Mouse (Mus musculus) left cerebral cortex, postnatal 36 days (tissue): ENCODE measurements at regions not wholly inside any gene's neighbourhood (a gene's known extent, or its start where the extent isn't known, plus 50 kb on each side); places are given as distances from the start of the nearest gene placed in this dataset.

Source experiments
- DNase-seq, 2 experiments: peaks; one replicate each; pipeline ENCODE4 v3.0.0; 2021 to 2022; ENCODE audit warnings: low spot score in 2 of 2, mixed read lengths in 1 of 2
- intact Hi-C: fragments of 180-260 bp; cut with DNase I; formaldehyde crosslinking; loops from one replicate; pipeline ENCODE4 v1.15.1; 2025

DNA sequence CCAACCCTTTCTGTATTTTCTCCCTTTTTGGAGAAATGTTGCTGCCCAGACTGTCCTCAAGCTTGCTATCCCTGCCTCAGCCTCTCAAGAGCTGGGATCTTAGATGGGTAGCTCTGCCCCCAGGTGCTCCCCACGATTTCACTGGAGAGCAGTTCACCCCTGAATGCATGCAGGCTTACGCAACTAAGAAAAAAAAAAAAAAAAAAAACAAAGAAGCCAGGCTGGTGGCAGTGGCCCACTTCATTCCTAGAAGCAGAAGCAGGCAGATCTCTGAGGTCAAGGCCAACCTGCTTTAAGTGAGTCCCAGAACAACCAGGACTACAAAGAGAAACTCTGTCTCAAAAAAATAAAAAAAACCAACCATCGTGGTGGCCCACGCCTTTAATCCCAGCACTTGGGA, 51.2 kb upstream of the Fbxo11 start:
- intact Hi-C loops, result no loop called here
- DNase-seq, result no peak

DNA sequence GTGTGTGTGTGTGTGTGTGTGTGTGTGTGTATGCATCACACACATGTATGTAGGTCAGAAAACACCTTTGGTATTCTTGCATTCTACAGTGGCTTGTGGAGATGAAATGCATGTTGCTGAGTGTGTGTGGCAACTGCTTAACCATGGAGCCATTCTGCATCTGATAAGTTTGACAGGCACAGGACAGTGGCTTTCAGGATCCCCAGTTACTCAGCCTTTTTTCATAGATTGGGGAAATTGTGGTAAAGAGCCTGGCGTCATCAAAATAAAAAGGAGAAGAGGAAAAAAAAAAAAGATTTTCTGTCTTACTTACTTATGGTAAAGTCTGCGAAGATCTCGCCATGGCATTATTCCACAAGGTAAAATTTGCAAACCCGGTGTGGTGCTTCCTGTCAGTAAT, 53.6 kb upstream of the Fbxo11 start:
- intact Hi-C loops, result no loop called here
- DNase-seq, result no peak

DNA sequence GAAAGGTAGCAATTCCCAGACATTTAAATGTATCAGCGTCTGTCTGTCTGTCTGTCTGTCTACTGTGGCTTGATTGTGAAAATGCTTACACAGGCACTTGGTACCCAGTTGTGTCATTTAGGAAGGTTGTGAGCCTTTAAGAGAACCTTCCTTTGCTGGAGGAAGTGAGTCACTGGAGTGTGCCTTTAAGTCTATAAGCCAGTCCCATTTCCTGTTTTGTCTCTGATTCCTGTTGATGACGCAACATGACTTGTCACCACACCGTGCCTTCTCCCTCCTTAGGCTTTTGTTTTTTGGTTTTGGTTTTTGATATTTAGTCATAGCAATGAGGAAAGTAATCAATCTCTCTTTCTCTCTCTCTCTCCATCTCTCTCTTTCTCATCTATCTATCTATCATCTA, 58.6 kb upstream of the Fbxo11 start:
- intact Hi-C loops, result no loop called here
- DNase-seq, result no peak

DNA sequence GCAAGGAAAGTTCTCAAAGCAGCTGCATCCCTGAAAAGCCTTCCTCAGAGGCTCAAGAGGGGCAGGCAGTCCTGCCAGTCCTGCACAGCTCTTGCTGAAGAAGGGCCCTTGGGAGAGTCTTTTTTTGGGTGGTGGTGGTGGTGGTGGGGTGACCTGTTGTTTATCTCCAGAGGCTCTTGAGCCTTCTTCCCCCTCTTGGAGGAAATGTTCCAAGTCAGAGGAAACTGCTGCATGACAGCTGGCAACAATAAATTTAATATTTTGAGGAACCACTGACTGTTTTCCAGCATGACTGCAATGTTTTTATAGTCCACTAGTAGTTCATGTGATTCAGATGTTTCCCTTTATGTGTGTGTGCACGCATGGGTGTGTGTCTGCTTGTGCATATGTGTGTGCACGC, 62.0 kb upstream of the Fbxo11 start:
- intact Hi-C loops, result no loop called here

DNA sequence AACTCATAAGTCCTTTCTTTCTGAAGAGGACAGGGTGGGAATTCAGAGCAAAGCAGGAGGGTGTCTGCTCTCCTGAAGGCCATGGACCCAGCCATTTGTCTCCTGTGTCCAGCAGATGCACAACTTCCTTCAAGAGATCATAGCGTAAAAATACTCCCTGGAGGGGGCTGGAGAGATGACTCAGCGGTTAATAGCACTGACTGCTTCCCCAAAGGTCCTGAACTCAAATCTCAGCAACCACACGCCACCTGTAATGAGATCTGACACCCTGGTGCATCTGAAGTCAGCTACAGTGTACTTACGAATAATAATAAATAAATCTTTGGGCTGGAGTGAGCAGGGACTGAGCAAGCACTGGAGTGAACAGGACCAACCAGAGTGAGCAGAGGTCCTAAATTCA, 66.2 kb upstream of the Fbxo11 start:
- no peak for DNase-seq

More for the DNA sequence above, 62.0 kb upstream of the Fbxo11 start:
- DNase-seq, result no peak

DNA sequence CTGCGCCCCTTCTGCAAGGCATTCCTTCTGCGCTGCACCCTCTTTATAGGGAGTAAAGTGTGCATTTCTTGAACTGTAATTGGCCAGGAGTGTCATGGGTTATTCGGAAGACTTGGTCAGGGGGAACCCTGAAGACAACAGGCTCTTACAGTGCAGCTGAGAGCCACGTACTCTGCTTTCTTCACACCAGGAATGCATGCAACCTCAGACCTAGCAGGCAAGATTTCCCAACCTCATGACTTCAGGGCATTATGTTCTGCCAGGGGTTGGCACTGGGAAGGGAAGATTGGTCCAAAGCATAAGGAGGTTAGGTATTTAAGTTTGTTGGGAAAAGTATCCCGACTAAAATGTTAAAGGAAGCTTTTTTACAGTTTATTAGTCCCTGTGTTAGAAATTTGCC, 66.9 kb upstream of the Fbxo11 start:
- intact Hi-C loops, result no loop called here
- DNase-seq, result no peak

More for the DNA sequence above, 66.2 kb upstream of the Fbxo11 start:
- intact Hi-C loops, result no loop called here

DNA sequence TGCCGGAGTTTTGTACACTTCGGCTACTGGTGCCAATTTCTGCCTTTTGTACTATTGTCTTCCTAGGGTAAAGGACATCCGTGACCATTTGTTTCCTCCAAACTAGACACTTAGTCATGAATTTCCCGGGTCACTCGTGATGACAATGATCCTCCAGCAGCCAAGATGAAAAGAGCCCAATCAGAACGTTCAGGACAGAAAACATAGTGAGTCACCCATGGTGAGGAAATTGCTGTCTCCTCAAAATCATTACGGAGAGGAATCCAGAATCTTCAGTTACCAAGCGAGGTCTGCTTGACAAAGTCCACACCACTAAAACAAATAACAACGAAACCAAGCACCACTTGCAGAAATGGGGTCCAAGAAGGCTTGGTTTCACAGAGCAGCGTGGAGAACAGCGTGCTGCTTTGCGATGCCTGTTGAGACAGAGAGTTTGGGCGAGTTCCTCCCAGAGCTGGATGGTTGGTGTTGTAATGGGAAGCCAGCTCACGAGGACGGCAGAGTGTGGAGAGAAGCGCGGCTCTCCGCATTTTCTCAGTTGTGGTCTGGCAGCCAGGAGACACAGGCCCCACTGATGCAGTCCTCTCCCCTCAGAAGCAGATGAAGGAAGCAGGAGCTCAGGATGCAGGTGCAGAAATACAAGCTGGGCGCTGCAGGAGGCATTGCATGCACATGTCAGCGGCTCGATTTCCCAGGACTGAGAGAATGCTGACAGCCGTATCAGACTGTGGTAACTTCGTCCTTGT, 67.7 kb upstream of the Fbxo11 start:
- no peak for DNase-seq
- intact Hi-C loops, result no loop called here

DNA sequence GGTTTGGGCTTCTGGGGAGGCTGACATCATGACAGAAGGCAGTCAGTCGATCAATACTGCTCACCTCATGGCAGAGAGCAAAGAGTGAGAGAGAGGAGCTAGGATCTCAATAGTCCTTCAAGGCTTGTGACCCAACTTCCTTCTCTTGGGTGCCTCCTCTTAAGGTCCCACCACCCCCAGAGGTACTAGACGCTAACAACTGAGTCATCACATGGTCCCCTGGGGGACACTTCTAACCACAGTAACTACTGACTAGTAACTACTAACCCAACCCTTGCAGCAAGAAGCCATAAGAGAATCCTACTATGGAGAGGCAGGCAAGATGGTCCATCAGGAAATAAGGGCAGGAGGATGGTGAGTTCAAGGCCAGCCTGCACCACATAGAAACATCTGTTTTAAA, 69.5 kb upstream of the Fbxo11 start:
- intact Hi-C loops, result no loop called here
- no peak for DNase-seq

DNA sequence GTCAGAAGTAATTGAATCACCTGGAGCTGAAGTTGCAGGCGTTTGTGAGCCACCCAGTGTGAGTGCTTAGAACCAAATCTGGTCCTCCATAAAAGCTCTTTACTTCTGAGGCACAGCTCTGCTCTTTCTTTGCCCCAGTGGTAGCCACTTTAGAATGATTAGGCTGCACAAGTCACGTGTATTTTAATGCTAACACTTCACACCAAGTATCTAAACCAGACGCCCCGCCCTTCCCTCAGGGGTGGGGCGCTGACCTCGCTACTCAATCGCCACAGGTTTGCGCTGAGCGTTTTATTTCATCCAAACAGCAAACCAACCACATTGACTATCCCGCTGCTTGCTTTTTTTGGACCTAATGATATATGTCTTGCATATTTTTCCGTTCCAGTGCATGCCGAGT, 76.4 kb upstream of the Fbxo11 start:
- no peak for DNase-seq
- intact Hi-C loops, result no loop called here

DNA sequence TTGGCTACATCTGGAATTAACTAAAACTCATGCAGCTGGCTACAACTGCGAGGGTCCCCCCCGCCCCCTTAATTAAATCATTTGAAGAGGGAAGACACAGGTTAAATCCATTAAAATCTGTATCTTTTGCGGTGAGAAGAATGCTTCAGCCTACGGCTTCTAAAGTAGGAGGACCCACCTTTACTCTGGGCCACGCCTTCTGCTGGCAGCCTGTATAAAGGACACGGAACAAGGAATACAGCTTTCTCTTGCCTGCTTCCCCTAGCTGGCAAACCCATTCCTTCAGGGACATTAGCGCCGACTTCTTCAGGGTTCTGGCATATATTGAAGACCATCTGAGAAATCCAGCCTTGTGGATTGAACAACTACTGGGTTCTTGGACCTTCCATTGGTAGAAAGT, 76.9 kb upstream of the Fbxo11 start:
- DNase-seq, result no peak

DNA sequence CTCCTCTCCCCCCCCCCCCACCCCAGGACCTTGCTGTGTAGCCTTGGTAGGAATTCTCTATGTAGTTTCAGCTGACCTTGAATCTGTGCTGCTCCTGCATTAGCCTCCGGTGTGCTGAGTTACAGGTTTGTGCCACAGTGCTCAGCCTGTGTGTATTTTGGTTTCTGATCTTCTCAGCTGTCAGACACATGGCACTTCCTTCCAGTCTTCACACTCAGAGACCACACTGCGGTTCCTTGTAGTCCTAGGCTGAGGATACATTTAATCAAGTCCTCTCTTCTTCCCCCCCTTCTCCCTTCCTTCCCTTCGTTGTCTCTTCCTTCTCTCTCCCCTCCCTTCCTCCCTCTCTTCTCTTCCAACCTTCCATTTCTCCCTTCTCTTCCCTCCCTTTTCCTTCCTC, 77.7 kb upstream of the Fbxo11 start:
- intact Hi-C loops, result no loop called here
- DNase-seq, result no peak

More for the DNA sequence above, 76.9 kb upstream of the Fbxo11 start:
- intact Hi-C loops, result no loop called here

DNA sequence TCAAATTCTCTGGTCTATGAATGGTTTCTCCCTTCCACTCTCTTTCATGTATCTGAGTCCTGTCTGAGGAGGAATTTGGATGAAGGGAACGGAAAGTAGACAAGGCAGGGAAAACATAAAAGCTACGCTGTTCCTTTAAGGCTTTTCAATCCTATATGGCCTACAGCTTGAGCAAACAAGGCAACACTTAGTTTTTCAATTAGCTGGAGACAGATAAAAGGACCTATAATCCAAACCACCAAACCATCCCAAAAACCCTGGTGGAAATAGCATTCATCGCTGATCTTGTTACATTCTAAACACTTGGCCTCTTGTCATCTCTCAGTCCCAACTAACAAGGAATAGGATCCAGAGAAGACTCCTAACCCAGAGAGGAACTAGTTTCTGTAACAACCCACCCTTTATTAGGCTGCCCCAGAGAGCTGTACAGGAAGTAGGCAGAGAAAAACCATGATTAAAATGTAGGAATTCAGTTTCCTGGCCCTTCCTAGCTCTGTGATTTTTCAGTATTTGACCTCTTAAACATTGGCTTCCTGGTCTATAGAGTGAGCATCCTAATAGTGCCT, 78.4 kb upstream of the Fbxo11 start:
- no peak for DNase-seq
- intact Hi-C loops, result no loop called here

DNA sequence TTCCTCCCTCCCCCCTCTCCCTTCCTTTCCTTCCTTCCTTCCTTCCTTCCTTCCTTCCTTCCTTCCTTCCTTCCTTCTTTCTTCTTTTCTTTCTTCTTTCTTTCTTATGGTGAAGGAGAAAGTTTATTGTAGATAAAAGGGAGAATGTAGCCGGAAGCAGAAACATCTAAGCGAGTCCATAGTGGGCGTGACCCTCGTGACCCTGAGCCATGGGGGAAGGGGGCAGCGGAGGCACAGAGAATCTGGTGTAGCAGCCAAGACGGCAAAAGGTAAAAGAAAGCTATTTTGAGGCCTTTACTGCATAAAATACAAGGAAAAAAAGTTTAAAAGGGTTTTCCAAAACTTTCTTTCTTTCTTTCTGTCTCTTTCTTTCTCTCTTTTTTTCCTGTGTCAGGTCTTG, 93.5 kb upstream of the Fbxo11 start:
- no peak for DNase-seq
- intact Hi-C loops, result no loop called here

DNA sequence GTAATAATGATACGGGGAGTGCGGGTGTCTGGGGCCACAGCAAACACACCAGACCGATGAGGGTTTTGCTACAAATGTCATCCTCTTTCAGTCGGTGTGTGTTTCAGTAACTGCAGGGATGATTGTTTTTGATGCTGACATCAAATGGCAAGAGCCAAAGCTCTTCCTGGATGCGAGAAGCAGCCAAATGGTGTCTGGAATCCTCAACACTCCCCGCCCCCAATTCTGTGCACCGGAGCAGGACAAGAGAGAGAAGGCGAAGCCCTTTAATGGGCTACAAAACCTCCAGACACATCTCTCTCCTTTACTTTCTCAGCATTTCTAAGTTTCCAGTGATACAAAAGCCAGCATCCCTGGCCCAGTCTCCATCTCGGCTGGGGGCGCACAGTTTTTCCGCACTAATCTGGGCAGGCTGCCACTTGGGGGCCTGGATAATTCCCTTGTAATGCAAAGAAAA, 94.1 kb upstream of the Fbxo11 start:
- intact Hi-C loops, result no loop called here
- DNase-seq, result no peak

DNA sequence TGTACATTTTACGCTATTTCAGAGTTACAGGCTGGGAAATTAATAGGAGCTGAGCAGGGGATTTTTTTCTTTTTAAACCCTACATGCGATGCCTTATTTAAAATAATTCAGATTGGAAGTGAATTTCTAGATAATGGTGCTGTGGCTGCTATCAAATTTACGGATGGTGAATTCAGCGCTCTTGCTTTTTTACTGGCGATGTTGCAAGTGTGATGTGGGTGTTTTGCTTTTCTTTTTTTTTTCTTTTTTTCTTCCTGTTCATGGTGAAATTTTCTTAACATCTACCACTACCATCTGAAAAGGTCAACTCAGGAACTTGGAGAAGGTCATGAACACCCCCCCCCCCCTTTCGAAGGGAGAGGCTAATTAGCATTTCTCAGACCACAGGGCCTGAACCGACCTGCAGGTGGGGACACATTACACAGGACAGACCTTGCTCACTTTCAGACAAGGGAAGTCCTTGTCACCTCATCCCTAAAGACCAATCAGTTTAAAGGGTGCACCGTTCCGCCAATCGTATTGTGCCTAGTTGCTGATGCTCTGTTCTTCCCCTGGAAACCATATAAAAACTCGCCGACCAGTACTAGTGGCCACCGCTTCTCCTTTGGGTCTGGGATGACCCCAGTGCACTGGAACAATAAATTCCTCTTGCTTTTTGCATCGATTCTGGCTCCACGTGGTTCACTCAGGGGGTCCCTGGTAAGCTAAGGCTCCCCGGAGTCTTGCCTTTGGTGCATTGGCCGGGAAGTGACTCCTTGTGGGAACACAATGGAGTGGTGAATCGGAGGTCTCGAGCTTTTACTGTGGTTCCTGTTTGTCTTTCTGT, 95.0 kb upstream of the Fbxo11 start:
- DNase-seq, result no peak
- intact Hi-C loops, result no loop called here

DNA sequence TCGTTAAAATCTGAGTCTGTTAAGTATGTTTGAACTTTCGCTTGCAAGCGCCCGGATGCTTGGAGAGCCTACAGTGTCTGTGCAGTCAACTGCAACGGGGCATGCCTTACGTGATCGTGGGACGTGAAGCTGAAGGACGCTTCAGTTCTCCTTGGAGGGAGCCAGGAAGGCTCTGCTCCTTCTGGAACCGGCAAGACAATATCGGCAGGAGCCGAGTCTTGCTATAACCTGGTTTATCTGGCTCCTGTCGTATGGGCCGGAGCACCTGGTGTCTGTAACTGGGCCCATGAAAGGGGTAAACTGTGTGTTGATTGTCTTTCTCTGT, 95.5 kb upstream of the Fbxo11 start:
- DNase-seq, result no peak
- intact Hi-C loops, result no loop called here

DNA sequence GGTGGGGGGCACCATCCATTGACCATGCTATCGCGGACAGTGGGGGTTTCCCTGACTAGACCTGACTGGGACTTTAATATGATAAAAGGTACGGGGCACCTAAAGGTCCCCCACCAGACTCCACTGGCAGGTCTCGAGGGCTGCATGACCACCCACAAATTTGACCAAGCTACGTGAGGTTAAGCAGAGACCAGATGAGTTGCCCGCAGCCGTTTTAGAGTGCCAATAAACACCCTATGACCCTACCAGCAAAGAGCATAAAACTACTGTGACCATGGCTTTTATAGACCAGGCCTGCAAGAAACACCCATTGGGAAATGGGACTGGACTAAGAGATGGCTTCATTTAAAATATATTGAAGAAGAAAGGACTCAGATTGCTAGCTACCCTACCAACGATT, 96.7 kb upstream of the Fbxo11 start:
- intact Hi-C loops, result no loop called here
- no peak for DNase-seq

DNA sequence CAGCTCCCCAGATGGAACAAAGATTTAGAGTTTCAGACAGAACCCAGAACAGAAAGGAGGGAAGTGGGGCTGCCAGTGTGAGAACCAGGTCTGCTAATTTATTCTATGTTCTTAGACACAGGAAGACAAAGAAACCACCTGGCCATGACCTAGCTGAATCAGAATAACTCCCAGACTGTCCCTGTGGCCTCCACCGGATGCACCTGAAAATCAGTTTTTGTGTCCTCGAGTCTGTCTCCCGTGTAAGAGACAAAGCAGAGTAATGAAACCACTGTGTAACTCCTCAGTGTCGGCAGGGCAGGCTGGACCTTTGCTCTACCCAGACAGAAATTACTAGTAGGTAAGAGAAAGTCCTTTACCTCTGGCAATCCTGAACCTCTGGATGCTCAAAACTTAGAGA, 99.7 kb upstream of the Fbxo11 start:
- no peak for DNase-seq
- intact Hi-C loops, result no loop called here

DNA sequence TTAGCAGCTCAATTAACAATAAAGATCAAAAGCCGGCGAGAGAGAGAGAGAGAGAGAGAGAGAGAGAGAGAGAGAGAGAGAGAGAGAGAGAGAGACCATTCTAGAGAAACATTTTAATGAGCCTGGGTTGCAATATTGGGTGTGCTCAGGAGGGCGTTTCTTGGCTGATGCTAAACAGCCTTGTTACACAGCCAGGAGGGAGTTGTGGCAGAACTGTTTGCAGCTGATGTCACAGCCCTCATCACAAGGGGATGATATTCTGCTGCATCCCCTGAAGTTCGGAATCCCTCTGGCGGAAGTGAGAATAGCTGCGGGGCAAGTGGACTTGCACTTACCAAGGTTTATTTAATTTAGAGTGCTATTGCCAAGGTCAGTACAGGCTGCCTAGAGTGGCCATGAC, 100.7 kb upstream of the Fbxo11 start:
- intact Hi-C loops, result no loop called here
- DNase-seq, result no peak

DNA sequence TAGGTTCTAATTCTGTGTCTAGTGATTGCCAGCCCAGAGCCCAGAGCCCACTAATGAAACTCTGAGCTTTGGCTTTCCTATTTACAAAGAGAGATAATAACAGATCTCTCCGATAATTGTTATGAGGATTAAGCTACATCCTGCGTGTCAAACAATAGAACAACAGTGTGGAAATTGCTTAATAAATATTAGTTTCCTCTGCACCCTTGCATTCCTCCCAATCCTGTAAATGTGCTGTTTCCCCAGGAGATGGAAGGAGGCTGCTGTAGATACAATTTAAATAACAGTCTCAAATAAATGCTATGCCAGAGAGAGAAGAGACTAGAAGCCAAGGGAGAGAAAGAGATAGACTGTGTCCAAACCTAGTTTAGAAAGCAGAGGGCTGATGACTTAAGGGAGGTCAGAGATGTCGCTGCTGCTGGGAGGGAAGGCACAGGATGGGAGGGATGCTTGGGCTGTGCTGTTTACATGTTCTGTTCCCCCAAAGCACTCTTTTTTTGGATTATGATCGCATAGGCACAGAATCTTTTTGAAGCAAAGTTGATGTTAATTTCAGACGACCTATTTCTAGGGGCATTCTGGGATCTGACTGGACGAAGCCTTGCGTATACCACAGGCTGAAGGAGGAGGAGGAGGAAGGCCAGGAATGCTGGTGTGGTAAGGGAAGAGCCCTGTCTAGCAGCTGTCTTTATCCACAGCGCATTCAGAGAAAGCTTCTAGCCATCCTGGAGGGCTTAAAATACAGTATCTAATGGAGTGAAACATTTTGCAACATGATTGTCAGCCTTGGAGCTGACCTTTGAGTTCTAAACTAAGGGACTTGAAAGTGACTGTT, 103.4 kb upstream of the Fbxo11 start:
- DNase-seq, result no peak
- intact Hi-C loops, result no loop called here
